Mouse (Mus musculus) T-helper 2 cell (primary cell): ENCODE data around the gene Plxna2.

Experiments
- in situ Hi-C: fragments of 300-600 bp; cut with MboI, MseI; formaldehyde crosslinking; loops from one replicate; pipeline ENCODE4 v1.15.1; 2025; ENCODE audit warnings: high pct_unique_total_duplicates

Plxna2 gene

DNA sequence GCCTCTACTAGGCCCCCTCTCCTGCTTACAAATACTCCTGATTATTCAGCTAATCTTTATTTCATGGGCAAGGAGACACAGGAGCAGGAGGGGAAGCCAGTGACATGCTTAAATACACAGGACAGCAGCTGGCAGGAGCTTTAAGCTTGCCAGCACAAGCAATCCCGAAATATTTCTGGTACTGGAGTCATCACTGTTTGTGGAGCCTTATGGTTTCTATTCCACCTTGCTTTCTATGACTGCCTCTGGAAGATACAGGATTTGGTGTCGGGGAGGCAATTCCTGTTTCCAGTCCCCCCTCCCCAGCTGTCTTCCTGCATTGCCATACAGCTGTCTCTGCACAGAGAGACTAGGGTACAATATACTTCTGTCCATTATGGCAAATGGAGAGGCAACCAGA, 4.7 kb downstream of the Plxna2 start:
- in situ Hi-C loops = no loop called here

DNA sequence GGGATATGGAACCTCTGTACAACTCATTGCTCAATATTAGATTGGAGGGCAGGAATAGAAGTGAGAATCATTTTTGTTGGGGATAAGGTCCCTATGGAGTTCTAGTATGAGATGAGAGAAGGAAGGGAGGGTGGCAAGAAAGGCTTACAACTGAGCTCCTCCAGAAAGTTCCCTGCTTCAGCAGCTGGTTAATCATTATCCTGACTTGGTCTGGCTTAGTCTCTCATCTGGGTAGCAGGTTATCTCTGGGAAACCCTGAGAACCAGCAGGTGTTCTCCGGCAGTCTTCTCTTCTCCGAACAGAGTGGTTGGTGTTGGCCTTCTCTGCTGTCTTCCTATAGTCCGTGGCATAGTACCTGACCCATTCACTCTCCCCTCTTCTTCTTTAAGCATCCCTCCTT, 5.6 kb downstream of the Plxna2 start:
- in situ Hi-C loops = no loop called here

DNA sequence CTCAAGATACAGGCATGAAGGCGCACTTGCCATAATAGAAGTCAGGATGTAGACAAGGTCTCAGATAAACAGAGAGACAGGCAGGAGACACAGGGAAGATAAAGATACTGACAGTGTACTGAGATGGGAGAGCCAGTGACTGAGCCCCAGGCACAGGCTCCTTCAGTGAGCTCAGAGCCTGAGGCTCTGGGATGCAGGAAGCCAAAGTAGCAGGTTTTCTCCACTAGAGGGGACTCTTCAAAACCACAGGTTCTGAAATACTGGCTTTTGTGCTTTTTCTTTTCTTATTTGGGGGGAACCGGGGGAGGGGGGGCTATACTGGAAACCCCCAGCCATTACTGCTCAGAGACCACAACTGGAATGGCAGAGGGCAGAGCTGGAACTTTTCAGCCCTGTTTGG, 6.4 kb downstream of the Plxna2 start:
- in situ Hi-C loops = no loop called here

DNA sequence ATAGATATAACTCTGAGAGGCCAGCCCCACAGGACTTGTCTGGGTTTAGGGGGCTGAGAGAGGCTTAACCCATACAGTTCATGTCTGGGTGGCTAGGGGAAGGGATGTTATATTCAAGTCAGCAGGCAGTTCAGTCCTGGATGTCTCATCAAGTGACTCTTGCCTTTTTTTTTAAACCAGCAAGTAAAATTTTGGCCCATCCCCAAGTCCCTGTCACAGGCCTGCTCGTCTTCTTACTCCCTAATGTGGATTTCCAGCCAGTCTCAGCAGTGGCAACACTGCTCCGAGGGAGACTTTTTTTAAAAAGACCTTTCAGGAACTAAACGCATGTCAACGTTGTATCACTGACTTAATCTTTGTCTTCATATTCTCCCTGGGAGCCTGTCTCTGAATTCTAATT, 7.0 kb downstream of the Plxna2 start:
- in situ Hi-C loops = no loop called here

DNA sequence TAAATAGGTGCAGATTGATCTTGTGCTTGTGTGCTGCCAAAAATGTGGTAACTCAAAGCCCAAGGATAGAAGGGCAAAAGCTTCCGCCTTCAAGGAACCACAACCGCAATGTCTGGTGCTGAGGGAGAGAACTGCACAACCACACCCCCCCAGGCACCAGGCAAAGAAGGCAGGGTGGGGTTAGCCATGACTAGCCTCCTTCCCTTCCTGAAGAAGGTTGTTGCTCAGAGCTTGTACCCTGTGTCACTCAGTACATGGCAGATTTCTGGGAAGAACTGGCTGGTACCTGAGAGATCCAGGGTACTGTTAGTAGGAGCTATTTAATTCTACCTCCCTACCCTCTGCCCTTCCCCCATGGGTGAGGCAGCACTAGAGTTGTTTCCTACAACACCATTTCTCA, 8.1 kb downstream of the Plxna2 start:
- in situ Hi-C loops = no loop called here

DNA sequence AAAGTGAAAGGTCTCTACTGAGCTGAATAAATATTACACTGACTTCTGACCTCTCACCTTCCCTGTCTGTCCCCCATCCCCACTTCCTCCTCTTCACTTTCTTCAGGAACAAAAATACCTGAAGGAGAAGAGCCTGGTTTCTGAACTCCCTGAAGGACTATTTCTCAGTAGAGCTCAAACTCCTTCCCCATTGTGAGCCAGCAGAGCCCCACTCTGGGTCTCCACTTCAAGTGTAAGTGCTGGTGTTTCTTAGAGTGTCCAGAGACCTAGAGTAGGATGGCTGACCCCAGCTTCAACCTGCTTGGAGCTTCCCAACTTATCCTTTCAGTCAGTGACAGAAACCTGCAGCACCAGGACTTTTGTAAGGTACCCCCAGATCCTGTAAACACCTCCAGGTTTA, 9.3 kb downstream of the Plxna2 start:
- in situ Hi-C loops = no loop called here

DNA sequence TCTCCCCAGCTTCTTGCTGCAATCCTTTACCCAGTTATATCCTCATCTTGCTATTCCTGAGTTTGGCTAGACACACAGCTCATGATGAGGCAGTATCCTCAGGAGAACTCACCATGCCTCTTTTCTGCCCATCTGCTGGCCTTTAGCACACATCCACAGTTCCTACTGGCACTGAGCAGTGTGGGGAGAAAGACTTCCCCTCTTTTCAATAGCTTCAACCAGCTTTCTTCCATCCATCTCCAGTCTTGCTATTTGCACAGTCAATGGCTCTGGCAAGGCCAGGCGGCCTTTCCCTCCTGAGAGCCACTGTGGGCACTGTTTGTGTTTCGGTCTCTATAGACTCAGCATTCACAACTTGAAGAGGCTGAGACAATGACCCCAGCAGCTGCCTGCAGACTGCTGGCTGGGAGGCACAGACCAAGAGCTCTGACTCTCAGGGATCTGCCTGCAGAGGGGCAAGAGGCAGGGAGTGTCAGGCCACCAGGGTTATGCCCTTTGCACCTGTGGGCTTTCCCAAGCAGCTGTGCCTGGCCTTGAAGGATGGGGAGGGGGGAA, 11.2 kb downstream of the Plxna2 start:
- in situ Hi-C loops = no loop called here

DNA sequence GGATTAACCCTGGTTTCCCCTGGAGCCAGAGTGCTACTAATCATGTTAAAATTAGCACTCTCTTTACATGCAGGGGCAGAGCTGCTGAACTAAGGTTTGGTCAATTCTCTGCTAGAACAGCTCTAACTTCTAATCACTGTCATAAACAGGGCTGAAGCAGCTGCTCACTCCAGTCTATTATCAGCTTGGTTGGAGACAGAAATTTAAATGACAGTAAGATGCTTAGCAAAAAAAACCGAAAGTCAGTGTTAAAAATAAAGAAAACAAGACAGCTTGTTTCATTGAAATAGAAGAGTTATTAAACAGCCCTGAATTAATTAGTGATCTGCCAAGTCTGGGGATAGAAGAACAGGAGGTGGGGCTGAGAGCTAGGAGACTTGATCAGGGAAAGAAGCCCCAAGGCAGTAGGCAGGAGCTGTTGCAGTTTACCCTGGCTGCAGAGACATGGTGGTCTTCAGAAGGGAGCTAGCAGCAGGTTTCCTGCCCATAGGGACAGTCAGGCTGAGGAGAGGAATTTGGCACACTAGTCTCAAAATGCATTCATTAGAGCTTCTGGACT, 12.6 kb downstream of the Plxna2 start:
- in situ Hi-C loops = no loop called here

DNA sequence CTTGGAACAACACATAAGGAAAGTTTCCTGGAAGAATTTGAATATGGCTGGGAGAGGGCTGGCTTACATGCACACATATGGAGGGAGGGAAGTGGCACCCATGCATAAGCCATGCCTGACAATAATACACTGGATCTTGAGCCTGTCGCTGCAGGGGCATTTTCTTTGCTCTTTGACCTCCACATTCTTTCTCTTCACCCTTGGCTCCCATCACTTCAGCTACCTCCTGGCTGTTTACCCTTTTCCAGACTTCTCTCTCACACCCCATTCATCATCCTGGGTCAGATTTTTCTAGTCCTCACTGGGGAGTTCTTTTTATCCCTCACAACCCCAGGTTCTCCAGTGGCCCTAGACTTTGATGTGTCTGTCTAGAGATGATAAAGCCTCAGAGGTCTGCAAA, 13.6 kb downstream of the Plxna2 start:
- in situ Hi-C loops = no loop called here

DNA sequence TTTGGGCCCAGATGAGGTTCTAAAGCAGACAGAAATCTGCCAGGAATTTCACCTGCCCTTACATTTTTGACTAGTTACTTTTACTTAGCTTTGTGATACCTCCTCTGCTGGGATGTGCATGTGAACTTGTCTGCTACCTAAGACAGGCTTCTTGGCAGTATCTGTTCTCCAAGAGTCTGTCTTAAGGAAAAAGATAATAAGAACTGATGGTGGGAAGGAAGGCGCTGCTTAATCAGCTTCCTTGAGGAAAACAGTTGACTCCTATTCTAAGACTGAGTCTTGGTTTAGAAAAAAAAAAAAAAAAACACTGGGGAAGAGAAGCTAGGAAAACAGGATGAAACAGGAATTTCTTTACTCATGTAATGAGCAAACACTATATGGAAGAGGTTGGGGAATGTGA, 14.0 kb downstream of the Plxna2 start:
- in situ Hi-C loops = no loop called here

DNA sequence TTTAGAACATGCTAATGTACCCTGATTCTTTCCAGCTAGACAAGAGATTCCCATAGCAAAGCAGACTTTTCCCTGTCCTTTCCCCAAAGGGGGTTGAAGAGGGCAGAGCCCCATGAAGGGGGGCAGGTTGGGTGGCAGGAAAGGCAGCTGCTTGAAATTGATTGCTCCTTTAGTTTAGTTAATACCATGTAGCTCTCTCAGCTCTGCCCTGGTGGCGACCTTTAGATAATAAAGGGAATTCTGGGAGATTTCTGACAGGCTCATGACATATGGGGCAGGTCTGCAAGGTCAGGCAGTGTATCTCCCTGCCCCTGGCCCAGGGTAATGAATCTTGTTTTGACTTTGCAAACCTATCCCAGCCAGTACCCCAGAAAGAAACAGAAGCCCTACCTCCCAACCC, 17.4 kb downstream of the Plxna2 start:
- in situ Hi-C loops = no loop called here

DNA sequence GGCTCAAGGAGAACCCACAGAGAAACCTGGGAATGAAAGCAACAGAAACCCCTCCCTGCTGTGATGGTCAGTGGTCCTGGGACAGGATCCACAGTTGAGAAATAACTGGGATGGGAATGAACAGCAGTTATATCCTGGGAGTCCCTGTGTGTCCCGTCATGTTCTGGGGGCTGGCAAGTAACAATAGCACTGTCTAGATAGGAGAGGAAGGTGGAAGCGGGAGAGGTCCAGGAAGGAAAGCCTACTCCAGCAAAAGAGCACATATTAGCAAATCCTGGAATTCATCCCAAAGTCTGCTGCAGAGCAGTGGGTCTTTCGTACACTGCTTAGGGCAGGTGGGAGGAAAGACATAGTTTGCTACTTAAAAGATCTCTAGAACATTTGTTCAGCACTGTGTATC, 17.9 kb downstream of the Plxna2 start:
- in situ Hi-C loops = no loop called here

DNA sequence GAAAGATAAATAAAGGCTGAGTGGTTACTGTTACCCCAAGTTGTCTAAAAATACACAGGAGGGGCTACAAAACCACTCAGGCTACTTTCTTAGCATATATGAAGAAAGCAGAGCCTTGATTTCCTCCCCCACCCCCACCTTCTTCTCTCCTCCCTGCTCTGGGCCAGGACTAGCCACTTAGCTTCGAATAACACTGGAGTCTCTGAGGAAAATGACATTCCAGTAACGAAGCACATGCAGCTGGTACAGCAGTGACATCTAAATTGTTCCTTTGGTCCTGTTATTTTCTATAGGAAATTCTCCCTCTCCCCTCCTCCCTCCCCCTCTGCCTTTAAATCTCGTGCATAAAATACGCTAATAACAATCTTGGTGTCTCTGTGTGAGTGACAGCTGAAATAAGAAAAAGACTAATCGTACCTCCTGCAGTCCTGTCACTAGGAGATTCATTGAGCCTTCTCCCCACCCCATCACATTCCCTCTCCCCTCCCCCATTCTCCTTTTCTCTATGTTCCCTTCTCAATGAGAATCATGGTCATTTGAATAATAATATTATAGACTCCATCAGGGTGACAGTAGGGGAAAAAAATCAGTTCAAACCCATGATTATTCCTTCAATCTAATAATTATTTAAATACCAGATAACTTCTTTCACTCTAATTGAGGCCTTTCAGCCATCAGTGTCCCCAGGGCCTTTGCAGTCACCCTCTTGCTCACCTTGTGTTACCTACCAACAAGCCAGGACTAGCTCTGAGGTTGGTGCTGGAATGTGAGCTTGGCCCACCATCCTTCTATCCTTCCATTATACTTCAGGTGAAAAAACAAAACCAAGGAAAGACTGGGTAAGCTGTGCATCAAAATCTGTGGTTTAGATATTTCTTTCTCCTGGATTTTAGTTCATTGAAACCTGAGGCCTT, 19.6 kb downstream of the Plxna2 start:
- in situ Hi-C loops = no loop called here

DNA sequence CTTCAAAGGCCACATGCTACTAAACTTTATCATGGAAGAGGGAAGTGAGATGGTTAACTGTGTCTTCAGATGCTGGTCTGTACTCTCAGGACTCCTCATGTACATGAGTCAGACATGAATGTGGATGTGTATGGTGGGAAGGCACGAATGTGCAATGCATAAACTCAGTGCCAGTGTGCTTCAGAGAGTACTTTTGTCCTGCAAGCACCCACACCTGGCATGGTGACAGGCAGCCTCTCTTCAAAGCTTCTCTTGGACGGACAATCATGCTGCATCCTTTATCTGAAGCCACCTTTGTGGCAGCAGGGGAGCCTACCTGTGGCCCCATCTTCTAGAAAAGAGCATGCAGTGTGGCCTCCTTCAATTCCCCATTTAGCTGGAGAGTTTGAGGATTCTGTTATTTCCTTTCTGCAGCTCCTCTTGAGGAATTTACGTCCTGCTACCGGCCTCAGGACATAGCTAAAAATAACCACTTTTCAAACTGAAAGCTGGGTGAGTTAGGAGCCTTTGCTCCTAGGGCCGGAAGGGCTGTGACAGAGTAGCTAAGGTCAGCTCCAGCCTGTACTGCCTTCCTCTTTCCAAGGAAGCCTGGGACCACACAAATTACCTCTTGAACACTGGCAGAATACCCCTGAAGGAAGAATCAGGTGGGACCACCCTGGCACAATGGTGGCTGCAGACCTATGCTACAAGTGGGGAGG, 23.7 kb downstream of the Plxna2 start:
- in situ Hi-C loops = no loop called here

DNA sequence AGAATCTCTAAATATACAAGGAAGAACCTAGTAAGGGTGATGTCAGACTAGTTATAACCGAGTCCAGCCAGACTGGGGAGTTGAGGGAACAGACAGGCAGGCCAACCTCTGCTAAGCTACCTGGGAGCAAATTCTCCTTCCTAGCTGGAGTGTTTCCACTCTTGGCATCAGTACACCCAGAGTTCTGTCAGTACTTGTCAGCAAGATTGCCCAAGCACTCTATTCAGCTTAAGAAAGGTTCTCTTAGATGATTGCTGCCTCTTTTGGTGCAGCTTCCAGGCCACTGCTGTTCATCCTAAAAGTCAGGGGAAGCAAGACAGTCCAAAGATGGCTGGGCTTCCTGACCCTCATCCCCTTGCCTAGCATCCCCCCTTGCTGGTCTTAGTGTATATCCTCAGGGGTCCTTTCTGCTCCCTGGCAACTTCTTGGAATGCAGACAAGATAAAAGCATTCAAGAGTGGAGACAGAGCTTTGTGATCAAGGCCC, 24.3 kb downstream of the Plxna2 start:
- in situ Hi-C loops = no loop called here

DNA sequence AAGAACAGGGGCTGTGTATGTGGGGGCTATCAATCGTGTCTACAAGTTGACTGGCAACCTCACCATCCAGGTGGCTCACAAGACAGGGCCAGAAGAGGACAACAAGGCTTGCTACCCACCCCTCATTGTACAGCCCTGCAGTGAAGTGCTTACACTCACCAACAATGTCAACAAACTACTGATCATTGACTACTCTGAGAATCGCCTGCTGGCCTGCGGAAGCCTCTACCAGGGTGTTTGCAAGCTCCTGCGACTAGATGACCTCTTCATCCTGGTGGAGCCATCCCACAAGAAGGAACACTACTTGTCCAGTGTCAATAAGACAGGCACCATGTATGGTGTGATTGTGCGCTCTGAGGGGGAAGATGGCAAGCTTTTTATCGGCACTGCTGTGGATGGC, 25.9 kb downstream of the Plxna2 start:
- in situ Hi-C loops = no loop called here

DNA sequence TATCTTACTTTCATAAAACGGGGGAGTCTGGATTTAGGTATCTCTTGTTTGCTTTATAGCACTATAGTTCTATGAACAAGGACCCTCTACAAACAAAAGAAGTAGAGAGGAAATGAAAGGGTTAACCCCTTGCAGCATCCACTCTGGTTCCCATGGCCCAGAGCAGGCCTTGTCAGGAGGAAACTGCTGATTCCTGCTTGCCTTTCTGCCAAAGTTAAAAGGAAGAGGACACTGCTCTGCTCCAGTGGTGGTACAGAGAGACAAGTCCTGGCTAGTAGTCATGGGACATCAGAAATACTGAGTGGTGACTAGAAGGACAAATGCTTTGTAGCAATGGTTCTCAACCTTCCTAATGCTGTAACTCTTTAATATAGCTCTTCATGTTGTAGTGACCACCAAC, 27.9 kb downstream of the Plxna2 start:
- in situ Hi-C loops = no loop called here

DNA sequence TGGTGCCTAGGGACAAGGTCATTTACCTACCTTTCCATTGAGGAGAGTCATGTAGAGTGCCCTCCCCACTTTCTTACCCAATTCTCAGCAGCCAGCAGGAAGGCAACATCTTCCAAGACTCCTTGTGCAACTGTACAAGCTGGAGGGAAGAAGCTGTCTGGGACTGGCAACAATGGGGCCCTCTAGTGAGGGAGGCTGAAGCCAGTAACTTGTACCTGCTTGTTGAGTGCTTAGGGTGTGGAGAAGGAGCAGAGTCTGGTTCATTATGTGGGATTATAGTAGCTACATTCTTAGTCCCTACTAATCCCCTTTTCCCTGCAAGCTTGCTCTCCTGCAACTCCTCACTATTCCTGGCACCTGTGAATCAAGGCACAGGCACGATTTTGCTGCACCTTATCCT, 32.1 kb downstream of the Plxna2 start:
- in situ Hi-C loops = no loop called here

DNA sequence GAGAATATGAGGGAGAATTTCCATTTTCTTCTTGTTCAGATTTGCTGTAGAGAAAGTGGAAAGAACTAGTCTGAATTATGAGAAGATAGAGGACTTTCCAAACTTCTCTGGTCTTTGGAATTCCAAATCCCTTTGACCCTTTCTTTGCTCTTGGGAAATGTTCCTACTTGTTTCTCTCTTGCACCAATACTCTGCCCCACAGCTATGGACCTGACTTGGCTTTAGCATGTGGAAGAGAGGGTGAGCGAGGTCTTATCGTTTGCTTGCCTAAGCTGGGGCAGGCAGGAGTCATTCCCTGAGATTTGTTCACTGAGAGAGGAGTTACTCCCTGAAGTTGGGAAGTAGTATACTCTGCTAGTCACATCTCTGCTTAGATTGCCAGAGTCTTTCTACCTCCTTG, 32.5 kb downstream of the Plxna2 start:
- in situ Hi-C loops = no loop called here

DNA sequence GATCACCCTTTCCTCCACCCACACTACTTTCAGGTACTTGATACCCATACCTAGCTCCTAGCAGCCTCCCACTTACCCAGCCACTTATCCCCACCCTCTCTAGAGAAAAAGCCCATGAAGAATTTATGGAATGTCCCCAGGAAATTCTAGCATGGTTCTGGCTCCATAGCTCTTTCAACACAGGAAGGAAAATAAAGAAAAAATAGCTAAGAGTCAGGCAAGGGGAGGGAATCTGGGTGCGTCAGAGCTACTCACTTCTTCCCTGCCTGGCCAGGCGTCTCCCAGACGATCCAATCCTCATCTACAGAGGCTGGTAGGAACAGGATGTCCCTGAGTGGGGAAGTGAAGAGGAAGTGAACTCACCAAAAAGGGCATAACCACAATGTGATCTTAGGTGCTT, 34.0 kb downstream of the Plxna2 start:
- in situ Hi-C loops = no loop called here

DNA sequence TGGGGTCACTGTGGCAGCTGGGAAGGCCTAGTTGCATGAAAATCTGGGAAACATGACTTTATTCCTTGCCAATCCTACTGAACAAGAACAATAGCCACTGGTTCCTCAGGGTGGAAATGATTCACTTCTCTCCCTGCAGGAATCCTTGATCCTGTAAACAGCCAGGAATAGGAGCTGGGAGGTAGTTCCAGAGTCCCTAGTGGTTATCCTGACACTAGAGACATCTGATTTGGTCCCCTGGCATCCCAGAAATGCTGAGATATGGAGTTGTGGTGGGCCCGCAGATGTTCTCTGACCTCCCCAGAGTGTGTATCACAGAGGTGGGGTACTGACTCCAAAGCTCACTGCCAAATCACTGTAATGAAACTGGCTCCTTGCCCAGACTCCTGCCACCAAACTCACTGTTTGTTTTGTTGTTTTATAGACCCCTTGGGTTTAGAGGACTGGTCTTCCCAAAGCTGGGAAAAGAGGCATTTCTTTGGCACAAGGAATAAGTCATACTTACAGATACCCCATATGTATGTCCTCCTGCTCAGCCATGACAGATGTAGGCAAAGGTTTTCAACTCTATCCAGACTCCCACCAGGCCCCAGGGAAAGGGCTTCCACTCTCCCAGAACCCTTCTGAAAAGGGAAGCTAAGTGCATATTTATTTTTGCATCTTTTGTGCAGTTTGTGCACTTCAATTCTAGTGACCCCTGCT, 40.6 kb downstream of the Plxna2 start:
- in situ Hi-C loops = no loop called here
